Mouse (Mus musculus) small intestine, adult 2 months (tissue): ENCODE measurements at regions not wholly inside any gene's neighbourhood (a gene's known extent, or its start where the extent isn't known, plus 50 kb on each side); places are given as distances from the start of the nearest gene placed in this dataset.

Experiments
- CTCF ChIP-seq: fragments of 200-500 bp; IDR thresholded peaks from 2 replicates; pipeline ENCODE4 v1.5.1; 2012; ENCODE audit warnings: low read depth, mild to moderate bottlenecking, control low read depth, inconsistent platforms, low read length, moderate library complexity, mixed read lengths; ENCODE audit not compliant: insufficient replicate concordance, insufficient read length; ENCODE audit errors: extremely low read depth
- POLR2A ChIP-seq: fragments of 200-500 bp; IDR thresholded peaks from 2 replicates; pipeline ENCODE4 v1.6.1; 2012; ENCODE audit warnings: low read depth, mild to moderate bottlenecking, control low read depth, inconsistent platforms, low read length, moderate library complexity

- no peak for TF ChIP-seq CTCF
- TF ChIP-seq POLR2A = no peak
Measured at GRCm38 (mm10) chr19:44677295-44677694, 78.5 kb upstream of the Pax2 start.
